Mouse (Mus musculus): ENCODE data around the gene C1qc.

Gene C1qc

GRCm38 (mm10) chr4:136892811-136893210, at the start of gene C1qc:
TSS of gene C1qc (minus strand) at chr4:136893065.
- no peak for DNase-seq (ENCODE audit: low spot score)

GRCm38 (mm10) chr4:136937935-136938334, 45.1 kb upstream of the C1qc start:
- DNase-seq (ENCODE audit: low spot score), result no peak

- DNase-seq (ENCODE audit: low spot score), result no peak
Measured at GRCm38 (mm10) chr4:136937344-136937743, 44.5 kb upstream of the C1qc start.

- no peak for DNase-seq (ENCODE audit: low spot score)
Measured at GRCm38 (mm10) chr4:136934746-136935613, 42.1 kb upstream of the C1qc start.

GRCm38 (mm10) chr4:136930474-136930873, 37.6 kb upstream of the C1qc start:
- DNase-seq (ENCODE audit: low spot score), result no peak

- no peak for DNase-seq (ENCODE audit: low spot score)
Measured at GRCm38 (mm10) chr4:136928928-136929327, 36.1 kb upstream of the C1qc start.

- DNase-seq (ENCODE audit: low spot score), result no peak
Measured at GRCm38 (mm10) chr4:136925804-136926203, 32.9 kb upstream of the C1qc start.

GRCm38 (mm10) chr4:136924529-136924928, 31.7 kb upstream of the C1qc start:
- DNase-seq (ENCODE audit: low spot score), result peak; percentile 75

GRCm38 (mm10) chr4:136919526-136919925, 26.7 kb upstream of the C1qc start:
- DNase-seq (ENCODE audit: low spot score), result no peak

GRCm38 (mm10) chr4:136918834-136919233, 26.0 kb upstream of the C1qc start:
- no peak for DNase-seq (ENCODE audit: low spot score)

- no peak for DNase-seq (ENCODE audit: low spot score)
Measured at GRCm38 (mm10) chr4:136917165-136917524, 24.3 kb upstream of the C1qc start.

- no peak for DNase-seq (ENCODE audit: low spot score)
Measured at GRCm38 (mm10) chr4:136916359-136917164, 23.7 kb upstream of the C1qc start.

GRCm38 (mm10) chr4:136912841-136913240, 20.0 kb upstream of the C1qc start:
- DNase-seq (ENCODE audit: low spot score), result no peak

- DNase-seq (ENCODE audit: low spot score), result no peak
Measured at GRCm38 (mm10) chr4:136911804-136912203, 18.9 kb upstream of the C1qc start.

GRCm38 (mm10) chr4:136911211-136911646, 18.4 kb upstream of the C1qc start:
- no peak for DNase-seq (ENCODE audit: low spot score)

- DNase-seq (ENCODE audit: low spot score), result no peak
Measured at GRCm38 (mm10) chr4:136907809-136908208, 14.9 kb upstream of the C1qc start.

- DNase-seq (ENCODE audit: low spot score), result peak; percentile 20
Measured at GRCm38 (mm10) chr4:136907033-136907432, 14.2 kb upstream of the C1qc start.

GRCm38 (mm10) chr4:136904767-136905539, 12.1 kb upstream of the C1qc start:
- DNase-seq (ENCODE audit: low spot score), result no peak

- DNase-seq (ENCODE audit: low spot score), result no peak
Measured at GRCm38 (mm10) chr4:136899154-136899553, 6.3 kb upstream of the C1qc start.

- no peak for DNase-seq (ENCODE audit: low spot score)
Measured at GRCm38 (mm10) chr4:136898637-136899036, 5.8 kb upstream of the C1qc start, which contains the start of gene C1qa. TSS of gene C1qa (minus strand) at chr4:136898803.

- no peak for DNase-seq (ENCODE audit: low spot score)
Measured at GRCm38 (mm10) chr4:136898084-136898598, 5.3 kb upstream of the C1qc start.

- no peak for DNase-seq (ENCODE audit: low spot score)
Measured at GRCm38 (mm10) chr4:136896461-136896860, 3.6 kb upstream of the C1qc start.
